ENCODE assay signal across 8 mouse cellular contexts in the genomic region with DNA sequence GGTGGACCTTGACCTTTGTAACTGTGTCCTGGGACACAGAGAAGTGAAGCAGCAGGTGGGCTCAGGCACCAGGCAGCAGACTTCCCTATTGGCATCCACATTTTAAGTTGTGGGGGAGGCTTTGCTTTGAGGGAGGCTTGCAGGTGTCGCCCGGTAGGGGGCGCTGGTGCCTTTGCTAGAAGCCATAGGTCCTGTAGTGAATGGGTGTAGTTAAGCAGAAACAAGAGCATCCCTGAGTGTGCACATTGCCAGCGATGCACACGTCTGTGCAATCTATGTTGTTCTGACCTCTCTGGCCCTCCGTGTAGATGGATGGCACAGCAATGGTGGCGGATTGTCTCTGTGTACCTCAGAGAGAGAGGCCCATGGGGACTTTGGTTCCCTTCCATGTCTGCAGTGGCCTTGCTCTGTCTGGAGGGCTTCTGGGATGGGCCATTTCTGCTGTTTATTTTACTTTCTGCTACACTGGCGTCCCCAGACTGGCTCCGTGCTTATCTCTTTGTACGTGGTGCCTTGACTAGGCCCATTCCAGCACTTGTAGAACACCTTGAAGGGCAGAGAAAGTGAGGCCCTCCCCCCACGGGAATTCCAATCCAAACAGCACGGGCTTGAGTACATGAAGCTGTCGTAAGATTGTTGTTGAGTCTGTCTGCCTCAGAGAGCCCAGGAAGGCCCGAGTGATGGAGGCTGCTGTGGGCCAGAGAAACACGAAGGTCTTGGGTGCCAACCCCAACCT.
A peak's percentile ranks its signal among the peaks of the same experiment; 100 is the strongest.
DNase-seq lines count a peak whose midpoint lies in the region; ATAC-seq and TF ChIP-seq lines count a peak whose summit lies in the region.

No protein-coding gene starts in this region.

- peak; percentile 97 for TF ChIP-seq CTCF in intestine, postnatal 0 days (IDR thresholded peaks at IDR 0.05; ENCODE audit: low read depth)
- TF ChIP-seq CTCF in midbrain, postnatal 0 days (IDR thresholded peaks at IDR 0.05): peak; percentile 85

- H3K27ac ChIP-seq in neural tube, embryonic 15.5 days (replicated peaks): no peak overlapping the region
- no peak overlapping the region for H3K27ac ChIP-seq in intestine, postnatal 0 days (ENCODE audit: low read depth, low read length)
- H3K27ac ChIP-seq in midbrain, postnatal 0 days (ENCODE audit: low read depth, low read length): no peak overlapping the region

- no peaks in the 10 kb centered on the region for H3K4me1 ChIP-seq in neural tube, embryonic 15.5 days
- no peaks in the 10 kb centered on the region for H3K4me1 ChIP-seq in intestine, postnatal 0 days (replicated peaks; ENCODE audit: control insufficient read depth, insufficient read depth, low read length)
- H3K4me1 ChIP-seq in midbrain, postnatal 0 days (ENCODE audit: insufficient read depth, low read length): no peaks in the 10 kb centered on the region

- 47% methylated on average over 15 of the region's 15 CpGs for WGBS in neural tube, embryonic 15.5 days
- WGBS in intestine, postnatal 0 days: 28% methylated on average over 15 of the region's 15 CpGs
- 52% methylated on average over 15 of the region's 15 CpGs for WGBS in midbrain, postnatal 0 days

- DNase-seq in neural tube, embryonic 10.5 days (ENCODE audit: extremely low spot score, low spot score): peak; percentile 86
- DNase-seq in embryo, embryonic 10.5 days (ENCODE audit: low spot score): peak; percentile 91
- DNase-seq in gastrocnemius, postnatal 25 days: peak; percentile 68
- DNase-seq in left cerebral cortex, postnatal 4 days: peak; percentile 90
- DNase-seq in midbrain, postnatal 0 days (ENCODE audit: low spot score): peak; percentile 86
- DNase-seq in spleen, postnatal 36 days (ENCODE audit: low spot score in 2 of 2): peak; percentile 69

- peaks cover 45% of the 10 kb centered on the region for H3K36me3 ChIP-seq in neural tube, embryonic 15.5 days
- peaks cover 68% of the 10 kb centered on the region for H3K36me3 ChIP-seq in intestine, postnatal 0 days (ENCODE audit: control insufficient read depth, insufficient read depth)
- peaks cover 36% of the 10 kb centered on the region for H3K36me3 ChIP-seq in midbrain, postnatal 0 days (ENCODE audit: insufficient read depth, low read length)

- H3K9ac ChIP-seq in neural tube, embryonic 15.5 days (replicated peaks): no peak overlapping the region
- no peak overlapping the region for H3K9ac ChIP-seq in intestine, postnatal 0 days (ENCODE audit: low read depth, low read length)
- no peak overlapping the region for H3K9ac ChIP-seq in midbrain, postnatal 0 days (replicated peaks; ENCODE audit: low read length, poor library complexity, severe bottlenecking)

- intact Hi-C loops in left cerebral cortex, postnatal 4 days (cut with DNase I): loop anchor here (10.0 kb wide), 1 partner anchor 75 kb away; no protein-coding TSS in a partner anchor

- H3K27me3 ChIP-seq in neural tube, embryonic 15.5 days (replicated peaks): no peaks in the 10 kb centered on the region
- no peaks in the 10 kb centered on the region for H3K27me3 ChIP-seq in intestine, postnatal 0 days (replicated peaks; ENCODE audit: control insufficient read depth, insufficient read depth, low read length)
- H3K27me3 ChIP-seq in midbrain, postnatal 0 days (ENCODE audit: insufficient read depth, low read length): no peaks in the 10 kb centered on the region

- no peaks in the 10 kb centered on the region for H3K9me3 ChIP-seq in neural tube, embryonic 15.5 days (replicated peaks)
- H3K9me3 ChIP-seq in intestine, postnatal 0 days (ENCODE audit: control insufficient read depth): no peaks in the 10 kb centered on the region
- no peaks in the 10 kb centered on the region for H3K9me3 ChIP-seq in midbrain, postnatal 0 days (ENCODE audit: low read length)

- no peak; the same call in 1 of the 2 replicates for ATAC-seq in neural tube, embryonic 15.5 days (ENCODE audit: low FRiP score)
- 0 out of 2 replicates have a peak, but pooled peaks have one; percentile 36 for ATAC-seq in intestine, postnatal 0 days
- 0 out of 2 replicates have a peak, but pooled peaks have one; percentile 31 for ATAC-seq in midbrain, postnatal 0 days (ENCODE audit: low FRiP score)

- no peak overlapping the region for H3K4me3 ChIP-seq in neural tube, embryonic 15.5 days (replicated peaks)
- H3K4me3 ChIP-seq in intestine, postnatal 0 days (ENCODE audit: low read depth, low read length): no peak overlapping the region
- no peak overlapping the region for H3K4me3 ChIP-seq in midbrain, postnatal 0 days (ENCODE audit: low read depth, low read length)

- H3K4me2 ChIP-seq in neural tube, embryonic 15.5 days: no peak overlapping the region
- H3K4me2 ChIP-seq in intestine, postnatal 0 days (replicated peaks; ENCODE audit: low read depth): no peak overlapping the region
- no peak overlapping the region for H3K4me2 ChIP-seq in midbrain, postnatal 0 days (ENCODE audit: low read depth, low read length, poor library complexity, severe bottlenecking)
